Mouse (Mus musculus): ENCODE data around the gene Tenm2.

The Tenm2 gene

GRCm38 (mm10) chr11:36353252-36353651, 882.5 kb downstream of the Tenm2 start:
- DNase-seq (ENCODE audit: low spot score): no peak

- no peak for DNase-seq (ENCODE audit: low spot score)
Measured at GRCm38 (mm10) chr11:36351752-36352151, 884.0 kb downstream of the Tenm2 start.

GRCm38 (mm10) chr11:36351341-36351740, 884.4 kb downstream of the Tenm2 start:
- no peak for DNase-seq (ENCODE audit: low spot score)

GRCm38 (mm10) chr11:36350264-36350663, 885.5 kb downstream of the Tenm2 start:
- DNase-seq (ENCODE audit: low spot score): no peak

- DNase-seq (ENCODE audit: low spot score): no peak
Measured at GRCm38 (mm10) chr11:36349856-36350255, 885.9 kb downstream of the Tenm2 start.

GRCm38 (mm10) chr11:36341799-36342198, 894.0 kb downstream of the Tenm2 start:
- no peak for DNase-seq (ENCODE audit: low spot score)

GRCm38 (mm10) chr11:36338424-36338823, 897.3 kb downstream of the Tenm2 start:
- DNase-seq (ENCODE audit: low spot score): no peak

- no peak for DNase-seq (ENCODE audit: low spot score)
Measured at GRCm38 (mm10) chr11:36337063-36337462, 898.7 kb downstream of the Tenm2 start.

- DNase-seq (ENCODE audit: low spot score): no peak
Measured at GRCm38 (mm10) chr11:36335147-36335546, 900.6 kb downstream of the Tenm2 start.

- peak; percentile 9 for DNase-seq (ENCODE audit: low spot score)
Measured at GRCm38 (mm10) chr11:36334100-36334735, 901.5 kb downstream of the Tenm2 start.

GRCm38 (mm10) chr11:36332222-36332621, 903.5 kb downstream of the Tenm2 start:
- DNase-seq (ENCODE audit: low spot score): no peak

- no peak for DNase-seq (ENCODE audit: low spot score)
Measured at GRCm38 (mm10) chr11:36331408-36332178, 904.2 kb downstream of the Tenm2 start.

- no peak for DNase-seq (ENCODE audit: low spot score)
Measured at GRCm38 (mm10) chr11:36327243-36327642, 908.5 kb downstream of the Tenm2 start.

GRCm38 (mm10) chr11:36309317-36309716, 926.4 kb downstream of the Tenm2 start:
- no peak for DNase-seq (ENCODE audit: low spot score)

GRCm38 (mm10) chr11:36307276-36307675, 928.5 kb downstream of the Tenm2 start:
- DNase-seq (ENCODE audit: low spot score): no peak

- no peak for DNase-seq (ENCODE audit: low spot score)
Measured at GRCm38 (mm10) chr11:36305348-36305950, 930.3 kb downstream of the Tenm2 start.

- DNase-seq (ENCODE audit: low spot score): no peak
Measured at GRCm38 (mm10) chr11:36302913-36303371, 932.8 kb downstream of the Tenm2 start.

GRCm38 (mm10) chr11:36302096-36302495, 933.7 kb downstream of the Tenm2 start:
- no peak for DNase-seq (ENCODE audit: low spot score)

- DNase-seq (ENCODE audit: low spot score): no peak
Measured at GRCm38 (mm10) chr11:36296568-36296967, 939.2 kb downstream of the Tenm2 start.

GRCm38 (mm10) chr11:36292206-36292605, 943.6 kb downstream of the Tenm2 start:
- DNase-seq (ENCODE audit: low spot score): no peak

GRCm38 (mm10) chr11:36286246-36286645, 949.5 kb downstream of the Tenm2 start:
- no peak for DNase-seq (ENCODE audit: low spot score)

- no peak for DNase-seq (ENCODE audit: low spot score)
Measured at GRCm38 (mm10) chr11:36280533-36280932, 955.2 kb downstream of the Tenm2 start.

- no peak for DNase-seq (ENCODE audit: low spot score)
Measured at GRCm38 (mm10) chr11:36277903-36278215, 957.9 kb downstream of the Tenm2 start.
